Mouse (Mus musculus): ENCODE results near the gene 1600002K03Rik.

The 1600002K03Rik gene

DNA sequence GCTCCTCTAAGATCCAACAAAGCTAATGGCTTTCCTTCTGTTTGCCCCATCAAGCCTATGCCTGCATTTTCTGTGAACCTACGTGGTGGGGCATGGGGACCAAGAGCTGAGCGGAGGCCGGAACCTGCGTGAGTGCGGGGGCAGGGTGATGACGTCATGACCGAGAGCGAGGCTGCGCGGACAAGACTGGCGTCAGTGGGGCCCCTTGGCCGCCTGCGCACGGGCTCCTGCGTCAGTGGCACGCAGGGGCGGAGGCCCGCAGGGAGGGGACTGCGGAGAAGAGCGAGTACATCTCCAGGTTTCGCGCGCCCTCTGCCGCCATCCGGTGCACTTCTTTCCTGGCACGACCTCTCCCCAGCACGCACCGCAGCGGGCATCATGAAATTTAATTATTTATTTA, 31.5 kb upstream of the 1600002K03Rik start:
- peak; percentile 90 for DNase-seq (ENCODE audit: low read depth, low spot score)

- peak; percentile 99 for DNase-seq (ENCODE audit: low read depth, low spot score)
Observed at GRCm38 (mm10) chr10:80141786-80142529, 30.8 kb upstream of the 1600002K03Rik start.

DNA sequence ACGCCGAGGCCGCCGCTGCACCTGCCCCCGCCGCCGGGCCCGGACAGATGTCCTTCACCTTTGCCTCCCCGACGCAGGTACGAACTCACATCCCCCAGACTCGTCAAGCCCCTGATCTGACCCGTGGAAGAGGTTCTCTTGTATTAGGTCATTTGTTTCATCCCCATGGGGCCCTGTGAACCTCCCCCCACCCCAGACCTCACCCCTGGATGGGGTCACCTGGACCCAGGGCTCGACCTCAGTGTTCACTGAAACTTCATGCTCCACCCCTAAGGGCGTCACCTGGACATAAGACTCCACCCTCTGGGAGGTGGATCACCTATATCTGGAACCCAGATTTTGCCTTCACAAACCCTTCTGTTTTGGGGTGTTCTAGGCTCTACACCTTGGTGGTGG, 30.2 kb upstream of the 1600002K03Rik start:
- DNase-seq (ENCODE audit: low read depth, low spot score): no peak

- no peak for DNase-seq (ENCODE audit: low read depth, low spot score)
Observed at GRCm38 (mm10) chr10:80143664-80144063, 29.1 kb upstream of the 1600002K03Rik start.

GRCm38 (mm10) chr10:80144159-80144558, 28.6 kb upstream of the 1600002K03Rik start:
- DNase-seq (ENCODE audit: low read depth, low spot score): no peak

DNA sequence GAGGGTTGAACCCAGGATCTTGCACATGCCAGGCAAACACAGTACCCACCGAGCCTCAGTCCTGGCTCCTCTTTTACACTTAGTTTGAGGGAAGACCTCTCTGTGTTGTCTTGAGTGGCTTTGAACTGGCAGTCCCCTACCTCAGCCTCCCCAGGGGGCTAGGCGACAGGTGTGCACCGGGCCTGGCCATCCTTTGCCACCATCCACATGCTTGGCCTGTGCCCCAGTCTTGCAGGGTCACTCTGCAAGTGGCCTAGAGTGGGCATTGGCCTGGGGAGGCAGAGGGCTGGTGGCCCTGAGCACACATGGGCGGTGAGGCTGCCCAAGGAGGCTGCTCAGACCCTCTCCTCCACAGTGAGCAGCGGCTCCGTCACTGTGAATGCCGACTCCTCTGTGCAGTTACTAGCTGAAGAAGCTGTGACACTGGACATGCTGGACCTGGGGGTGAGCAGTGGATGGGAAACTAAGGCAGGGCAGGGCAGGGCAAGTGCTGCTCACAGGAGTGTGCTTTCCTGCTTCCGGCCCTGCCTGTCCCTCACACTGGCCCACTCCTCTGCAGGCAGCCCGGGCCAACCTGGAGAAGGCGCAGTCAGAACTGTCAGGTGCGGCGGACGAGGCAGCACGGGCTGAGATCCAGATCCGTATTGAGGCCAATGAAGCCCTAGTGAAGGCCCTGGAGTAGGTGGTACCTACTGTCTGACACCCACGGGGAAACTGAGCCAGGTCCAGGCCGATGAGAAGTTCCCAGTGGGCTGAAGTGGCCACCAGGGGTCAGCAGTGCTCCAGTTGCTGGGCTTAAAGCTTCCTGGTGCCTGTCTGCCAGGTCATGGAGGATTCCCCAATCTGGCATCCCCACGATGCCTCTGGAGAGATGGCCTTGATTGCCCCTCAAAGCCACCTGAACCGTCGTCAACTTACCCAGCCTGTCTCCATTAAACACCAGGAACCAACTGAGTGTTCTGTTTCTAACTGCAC, 27.6 kb upstream of the 1600002K03Rik start:
- peak; percentile 78 for DNase-seq (ENCODE audit: low read depth, low spot score)

GRCm38 (mm10) chr10:80145896-80146295, 26.8 kb upstream of the 1600002K03Rik start:
- DNase-seq (ENCODE audit: low read depth, low spot score): no peak

- no peak for DNase-seq (ENCODE audit: low read depth, low spot score)
Observed at GRCm38 (mm10) chr10:80146568-80147011, 26.2 kb upstream of the 1600002K03Rik start.

GRCm38 (mm10) chr10:80147146-80147718, 25.5 kb upstream of the 1600002K03Rik start:
- DNase-seq (ENCODE audit: low read depth, low spot score): no peak

DNA sequence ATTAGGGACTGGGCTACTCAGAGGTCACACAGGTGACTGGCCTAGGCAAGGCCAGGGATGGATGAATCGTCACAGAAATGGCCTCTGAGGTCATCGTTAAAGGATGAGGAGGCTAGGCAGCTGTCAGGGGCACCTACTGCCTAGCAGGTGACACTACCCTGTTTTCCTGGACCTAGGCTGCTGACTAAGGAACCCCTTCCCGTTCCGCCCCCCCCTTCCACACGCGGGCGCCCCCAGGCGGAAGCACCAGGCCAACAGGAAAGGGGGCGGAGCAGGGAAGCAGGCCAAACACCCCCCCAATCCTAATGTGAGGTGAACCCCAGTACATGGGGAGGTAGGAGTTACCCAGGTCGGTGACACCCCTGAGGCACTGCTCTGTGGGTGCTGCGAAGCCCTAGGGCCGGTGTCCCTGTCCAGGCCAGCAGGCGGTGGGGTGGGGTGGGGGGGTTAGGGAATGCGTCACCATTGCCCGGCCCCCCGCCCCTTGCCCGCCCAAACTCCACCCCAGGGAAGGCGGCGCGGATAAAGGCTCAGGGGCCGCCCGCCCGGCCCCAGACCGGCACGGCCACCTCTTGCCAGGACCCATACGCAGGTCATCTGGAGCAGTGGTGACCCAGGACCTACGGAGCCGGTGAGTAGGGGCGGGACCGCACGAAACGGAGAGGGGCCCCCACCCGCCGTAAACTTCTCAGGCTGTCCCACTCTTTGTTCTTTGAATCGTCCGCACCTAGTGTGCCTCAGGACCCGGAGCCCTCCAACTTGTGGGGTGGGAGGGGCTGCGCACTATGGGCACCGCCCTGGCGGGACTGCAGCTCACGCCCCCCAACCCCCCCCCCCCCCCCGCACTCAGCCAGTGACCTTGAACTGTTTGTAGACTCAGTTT, 24.8 kb upstream of the 1600002K03Rik start, which contains the start of gene Midn:
Midn (plus strand) TSS at position 554 of the 883 bp plus-strand sequence.
- peak; percentile 77 for DNase-seq (ENCODE audit: low read depth, low spot score)

DNA sequence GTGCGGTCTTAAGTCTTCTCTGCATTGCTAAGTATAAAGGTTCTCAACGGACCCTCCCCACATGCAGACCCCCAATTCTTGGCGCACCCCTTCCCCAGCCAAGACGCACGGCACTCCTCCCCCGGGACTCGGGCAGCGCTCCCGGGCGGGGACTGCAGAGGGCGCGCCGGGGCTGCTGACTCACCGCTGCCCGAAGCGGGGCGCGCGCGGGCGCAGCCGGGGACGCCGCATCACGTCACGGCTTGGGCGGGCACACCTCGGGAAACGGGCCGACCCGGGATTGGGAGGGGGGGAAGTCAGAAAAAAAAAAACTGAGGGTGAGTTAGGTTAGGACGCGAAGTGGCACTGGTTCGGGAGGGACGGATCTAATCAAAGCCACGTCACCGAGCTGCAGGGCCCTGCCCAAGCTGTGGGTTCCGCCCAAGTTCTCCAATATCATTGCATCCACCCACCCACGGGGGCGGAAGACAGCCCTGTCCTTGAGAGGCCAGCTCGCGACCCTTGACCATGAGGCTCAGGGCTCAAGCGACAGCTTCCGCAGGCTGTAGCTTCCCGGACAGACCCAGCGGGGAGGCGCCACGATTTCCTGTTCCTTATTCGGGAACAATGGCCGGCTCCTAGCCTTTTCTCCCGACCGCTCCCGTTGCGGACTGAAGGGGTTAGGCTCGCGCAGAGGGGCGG, 24.0 kb upstream of the 1600002K03Rik start:
- peak; percentile 96 for DNase-seq (ENCODE audit: low read depth, low spot score)

GRCm38 (mm10) chr10:80149291-80150225, 23.2 kb upstream of the 1600002K03Rik start:
- peak; percentile 98 for DNase-seq (ENCODE audit: low read depth, low spot score)

DNA sequence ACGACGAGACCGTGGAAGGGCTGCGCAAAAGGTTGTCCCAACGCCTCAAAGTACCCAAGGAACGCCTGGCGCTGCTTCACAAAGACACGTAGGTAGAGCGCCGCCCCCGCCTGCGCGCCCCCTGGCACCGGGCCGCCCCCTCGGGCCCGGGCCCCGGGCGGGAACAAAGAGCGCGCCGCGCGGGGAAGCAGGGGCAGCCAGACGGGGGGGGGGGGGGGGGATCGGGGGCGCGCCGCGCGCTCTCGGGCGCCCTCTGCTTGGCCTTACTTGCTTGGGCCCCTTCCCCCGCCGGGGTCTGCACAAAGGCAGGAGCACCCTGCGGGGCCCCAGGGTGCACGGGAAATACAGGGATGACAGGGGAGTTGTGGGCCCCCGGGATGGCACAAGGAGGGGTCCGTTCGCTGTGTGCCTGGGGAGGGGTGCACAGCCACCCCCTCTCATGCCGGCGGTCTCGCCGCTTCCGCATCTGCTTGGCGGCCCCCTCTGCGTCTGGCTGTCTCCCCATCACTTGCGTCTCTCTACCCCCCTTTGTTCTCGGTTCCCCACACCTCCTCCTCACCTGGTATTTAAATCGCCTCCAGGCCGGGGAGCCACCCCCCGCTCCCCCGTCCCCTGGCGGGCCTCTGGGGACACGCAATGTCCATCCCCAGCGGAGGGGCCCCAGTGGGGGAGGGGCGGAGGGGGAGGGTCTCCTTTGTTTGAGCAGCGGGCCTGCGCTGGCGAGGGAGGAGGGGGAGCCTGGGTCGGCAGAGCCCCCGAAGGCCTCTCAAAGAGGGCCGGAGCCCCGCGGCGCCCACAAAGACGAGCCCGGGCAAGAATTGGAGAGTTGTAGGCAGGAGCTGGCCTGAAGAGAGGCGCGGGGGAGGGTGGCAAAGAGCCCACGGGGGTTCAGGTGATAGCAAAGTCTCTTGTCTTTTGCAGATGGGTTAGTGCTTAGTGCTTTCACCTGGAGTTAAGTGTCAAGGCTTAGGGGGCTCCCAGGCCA, 22.2 kb upstream of the 1600002K03Rik start:
- DNase-seq (ENCODE audit: low read depth, low spot score): peak; percentile 38

DNA sequence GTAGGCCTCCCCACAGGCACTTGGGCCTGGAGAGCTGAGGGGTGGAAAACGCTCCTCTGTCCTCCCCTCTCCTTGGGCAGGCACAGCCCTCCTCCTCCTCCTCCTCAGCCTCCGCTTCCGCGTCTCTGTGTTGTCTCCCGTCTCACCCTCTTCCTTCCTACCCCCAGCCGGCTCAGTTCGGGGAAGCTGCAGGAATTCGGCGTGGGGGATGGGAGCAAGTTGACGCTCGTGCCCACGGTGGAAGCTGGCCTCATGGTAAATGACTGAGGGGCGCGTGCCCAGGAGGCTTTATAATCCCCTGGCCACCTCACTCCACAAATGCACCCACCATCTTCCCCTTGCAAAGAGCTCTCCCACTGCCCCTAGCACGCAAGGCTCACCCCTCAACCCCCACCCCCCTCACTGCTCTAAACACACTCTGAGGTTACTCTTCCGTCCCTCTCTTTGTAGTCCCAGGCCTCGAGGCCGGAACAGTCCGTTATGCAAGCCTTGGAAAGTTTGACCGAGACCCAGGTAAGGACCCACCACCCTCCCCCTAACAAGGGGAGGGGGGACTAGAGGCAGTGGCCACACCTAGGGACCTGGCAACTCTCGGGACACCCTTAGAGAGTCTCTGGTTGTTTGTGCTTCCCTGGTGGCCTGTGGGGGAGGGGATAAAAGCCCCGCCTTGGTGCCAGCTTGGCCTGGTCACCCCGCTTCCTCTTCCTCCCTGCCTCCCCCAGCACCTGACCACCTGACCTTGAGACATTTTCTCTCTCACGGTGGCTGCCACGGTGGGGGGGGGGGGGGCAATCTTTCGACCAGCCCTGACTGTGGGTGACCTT, 21.3 kb upstream of the 1600002K03Rik start:
- peak; percentile 70 for DNase-seq (ENCODE audit: low read depth, low spot score)

- peak; percentile 81 for DNase-seq (ENCODE audit: low read depth, low spot score)
Observed at GRCm38 (mm10) chr10:80152071-80152872, 20.5 kb upstream of the 1600002K03Rik start.

- peak; percentile 73 for DNase-seq (ENCODE audit: low read depth, low spot score)
Observed at GRCm38 (mm10) chr10:80152873-80153260, 19.9 kb upstream of the 1600002K03Rik start.

All from 3T3-L1 (cell line).